Mouse (Mus musculus) stomach, embryonic 15.5 days (tissue): ENCODE measurements around the gene Ciao2b. TPM values are rescaled to one million over a fixed set of nuclear protein-coding genes. Genes with fewer than 3 reads are reported as not detected.

Source experiments
- ATAC-seq: fragments of 200-750 bp; cut with Nextera tagmentation; 2 replicates; pipeline ENCODE4 v1.8.0; 2017; ENCODE audit warnings: low read depth, moderate number of reproducible peaks, moderate TSS enrichment; ENCODE audit not compliant: insufficient read depth, low FRiP score
- H3K27ac ChIP-seq: fragments of 300-500 bp; sonication (generic); 2 replicates; pipeline ENCODE4 v1.5.1; 2015; ENCODE audit warnings: mild to moderate bottlenecking, inconsistent platforms
- H3K27me3 ChIP-seq: fragments of 300-500 bp; sonication (generic); replicated peaks from 2 replicates; pipeline ENCODE4 v1.6.1; 2015; ENCODE audit warnings: inconsistent platforms
- H3K36me3 ChIP-seq: fragments of 300-500 bp; sonication (generic); 2 replicates; pipeline ENCODE4 v1.6.1; 2015; ENCODE audit warnings: inconsistent platforms
- H3K4me1 ChIP-seq: fragments of 300-500 bp; sonication (generic); 2 replicates; pipeline ENCODE4 v1.6.1; 2015; ENCODE audit warnings: inconsistent platforms
- H3K4me2 ChIP-seq: fragments of 300-500 bp; sonication (generic); 2 replicates; pipeline ENCODE4 v1.6.1; 2015; ENCODE audit warnings: mild to moderate bottlenecking, inconsistent platforms
- H3K4me3 ChIP-seq: fragments of 300-500 bp; sonication (generic); replicated peaks from 2 replicates; pipeline ENCODE4 v1.5.1; 2015; ENCODE audit warnings: inconsistent platforms
- H3K9ac ChIP-seq: fragments of 300-500 bp; sonication (generic); 2 replicates; pipeline ENCODE4 v1.6.1; 2015; ENCODE audit warnings: inconsistent platforms
- H3K9me3 ChIP-seq: fragments of 300-500 bp; sonication (generic); 2 replicates; pipeline ENCODE4 v1.6.1; 2016; ENCODE audit warnings: inconsistent platforms
- WGBS: fragments of 180-500 bp; shearing (Covaris S2); methylation state at CpG from one replicate; pipeline ENCODE4 v1.1.7; 2015; 5-methylcytosine and 5-hydroxymethylcytosine counted together
- polyA plus RNA-seq: library from polyadenylated mRNA; unstranded; fragments of >200 nt; fragmentation: Nextera tagmentation; extraction: Ambion mirVana; gene quantifications from 2 replicates; pipeline ENCODE4 v1.2.1, GENCODE M21; 2015

The Ciao2b gene
- polyA plus RNA-seq, 1 experiment from 2014 or later = 95.5 TPM

DNA sequence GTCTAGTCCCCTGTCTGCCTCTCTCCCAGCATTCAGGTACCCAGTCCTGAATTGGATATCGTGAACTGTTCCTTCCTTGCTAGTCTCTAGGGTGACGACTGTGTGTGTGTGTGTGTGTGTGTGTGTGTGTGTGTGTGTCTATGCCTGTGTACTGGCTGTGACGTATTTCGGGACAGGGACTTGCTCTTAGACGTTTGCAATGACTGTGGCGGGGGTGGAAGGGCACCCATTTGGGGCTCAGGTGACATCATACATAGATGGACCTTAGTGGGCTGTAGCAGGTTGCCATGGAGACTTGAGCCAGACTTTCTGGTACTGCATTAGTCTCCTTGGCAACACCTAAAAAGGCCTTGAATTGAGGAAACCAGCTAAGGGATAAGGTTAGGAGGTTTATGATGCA lies 9.3 kb downstream of the Ciao2b start:
- no peak overlapping the region for H3K9ac ChIP-seq
- H3K27ac ChIP-seq = no peak overlapping the region
- H3K4me3 ChIP-seq = no peak overlapping the region
- WGBS = 64% methylated on average over 6 of the region's 6 CpGs
- no peaks in the 10 kb centered on the region for H3K9me3 ChIP-seq
- peaks cover 27% of the 10 kb centered on the region for H3K4me1 ChIP-seq
- peaks cover 4% of the 10 kb centered on the region for H3K27me3 ChIP-seq
- H3K4me2 ChIP-seq = no peak overlapping the region
- ATAC-seq = no peak
- no peaks in the 10 kb centered on the region for H3K36me3 ChIP-seq

DNA sequence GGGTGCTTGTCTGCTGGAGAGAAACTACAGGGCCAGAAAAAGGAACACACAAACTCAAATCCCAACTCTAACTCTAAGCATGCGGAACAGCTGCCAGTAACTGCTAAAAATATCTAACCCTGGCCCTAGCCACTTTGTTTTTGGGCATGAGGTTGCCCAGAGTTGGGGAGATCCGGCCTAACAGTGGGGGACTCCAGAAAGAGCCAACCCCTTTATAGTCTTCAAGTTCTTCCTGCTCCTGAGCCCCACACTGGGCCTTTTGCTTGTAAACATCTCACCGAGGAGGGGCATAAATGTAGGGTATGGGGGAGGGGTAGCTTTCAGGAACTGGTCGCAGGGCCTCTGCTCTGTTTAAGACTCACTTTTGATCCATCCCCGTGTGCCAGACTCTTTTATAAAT lies 9.8 kb downstream of the Ciao2b start:
- Histone ChIP-seq H3K9me3 (no peaks in the 10 kb centered on the region), H3K27ac (peak overlapping the region; percentile 11; the same call in 1 of the 2 replicates), H3K4me1 (peaks cover 27% of the 10 kb centered on the region), H3K27me3 (peaks cover 4% of the 10 kb centered on the region), H3K4me2 (peak overlapping the region; percentile 73; the same call in 1 of the 2 replicates), H3K9ac (no peak overlapping the region), H3K36me3 (no peaks in the 10 kb centered on the region), H3K4me3 (no peak overlapping the region)
- ATAC-seq = no peak
- 42% methylated on average over 5 of the region's 5 CpGs for WGBS

DNA sequence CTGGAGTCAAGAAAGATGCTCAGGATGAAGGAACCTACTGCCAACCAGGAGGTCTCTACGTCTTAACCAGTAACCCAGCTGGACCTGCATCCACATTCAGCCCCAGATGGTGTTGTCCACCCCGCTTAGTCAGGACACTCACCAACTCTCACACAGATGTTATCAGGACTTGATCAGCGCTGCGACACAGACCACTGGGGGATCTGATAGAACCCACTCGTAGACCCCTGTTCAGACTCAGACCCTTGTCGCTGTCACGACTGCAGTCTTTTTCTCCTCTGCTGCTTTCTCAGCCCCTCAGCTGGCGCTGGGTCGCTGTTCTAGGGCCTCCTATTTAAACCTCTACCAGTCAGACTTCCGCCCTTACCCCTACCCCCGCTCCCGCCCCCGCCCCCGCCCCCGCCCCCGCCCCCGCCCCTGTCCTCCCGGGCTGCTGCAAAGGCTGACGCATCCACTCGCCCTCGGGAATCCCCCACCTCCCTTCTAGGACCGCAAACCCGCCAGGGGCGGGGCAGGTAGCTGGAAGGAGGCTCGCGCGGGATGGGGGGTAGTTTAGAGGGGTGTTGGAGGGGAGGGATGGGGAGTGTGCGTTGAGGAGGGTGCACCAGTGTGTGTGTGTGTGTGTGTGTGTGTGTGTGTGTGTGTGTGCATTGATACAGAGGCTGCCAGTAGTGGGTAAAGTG lies 10.6 kb downstream of the Ciao2b start, which contains the start of gene Rrad:
TSS of gene Rrad (minus strand) at position 347 of the 683 bp plus-strand sequence.
- Histone ChIP-seq H3K4me2 (peak within 1 kb of the TSS; percentile 73), H3K4me3 (peak within 1 kb of the TSS; percentile 41), H3K9ac (peak within 1 kb of the TSS; percentile 16; the same call in 1 of the 2 replicates), H3K36me3 (no peaks in the 10 kb centered on the region), H3K27ac (peak within 1 kb of the TSS; percentile 11; the same call in 1 of the 2 replicates), H3K27me3 (peaks cover 4% of the 10 kb centered on the region), H3K9me3 (no peaks in the 10 kb centered on the region), H3K4me1 (peaks cover 27% of the 10 kb centered on the region)
- peak; percentile 60 for ATAC-seq
- WGBS = under 1% methylated on average over 20 of the region's 28 CpGs

DNA sequence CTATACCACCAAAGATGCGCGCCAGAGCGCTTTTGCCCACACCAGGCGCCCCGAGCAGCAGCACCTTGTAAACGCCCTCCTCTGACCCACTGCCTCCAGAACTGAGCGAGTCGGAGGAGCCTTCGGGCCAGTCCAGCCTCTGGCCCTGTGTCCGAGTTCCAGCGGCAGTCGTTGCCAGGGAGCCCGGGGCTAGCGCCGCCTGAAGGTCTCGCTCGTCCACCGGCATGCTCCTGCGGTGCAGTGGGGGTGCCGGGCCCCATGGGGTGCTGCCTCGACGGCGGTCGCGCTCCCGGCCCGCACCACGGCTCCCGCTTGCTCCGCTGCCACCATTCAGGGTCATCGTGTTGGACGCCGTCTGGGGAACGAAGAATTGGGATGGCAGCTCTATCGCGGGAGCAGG lies 11.2 kb downstream of the Ciao2b start:
- WGBS = 2% methylated on average over 36 of the region's 36 CpGs
- ATAC-seq = 0 out of 2 replicates have a peak, but pooled peaks have one; percentile 15
- no peaks in the 10 kb centered on the region for H3K36me3 ChIP-seq

DNA sequence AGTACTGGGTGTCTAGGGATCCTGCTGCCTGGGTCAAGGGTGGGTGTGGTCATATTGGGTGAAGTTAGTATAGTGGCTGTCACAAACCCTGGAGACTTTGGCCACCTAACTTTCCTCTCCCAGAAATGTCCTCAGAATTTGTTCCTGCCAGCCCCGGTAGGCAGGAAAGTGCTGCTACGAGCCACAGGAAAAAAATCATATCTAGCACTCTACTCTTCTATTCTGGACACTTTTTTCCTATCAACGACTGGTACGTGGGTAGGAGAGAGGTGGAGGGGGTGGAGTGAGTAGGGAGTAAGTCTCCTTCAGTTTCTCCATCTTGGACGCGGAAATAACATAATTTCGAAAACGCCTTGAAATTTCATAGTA lies 11.7 kb downstream of the Ciao2b start:
- Histone ChIP-seq H3K27me3 (peaks cover 4% of the 10 kb centered on the region), H3K9me3 (no peaks in the 10 kb centered on the region), H3K4me1 (peaks cover 27% of the 10 kb centered on the region), H3K9ac (no peak overlapping the region), H3K4me3 (peak overlapping the region; percentile 41), H3K36me3 (no peaks in the 10 kb centered on the region), H3K27ac (no peak overlapping the region), H3K4me2 (peak overlapping the region; percentile 73)
- no peak for ATAC-seq
- 34% methylated on average over 8 of the region's 8 CpGs for WGBS

More for the DNA sequence above, 11.2 kb downstream of the Ciao2b start:
- peaks cover 27% of the 10 kb centered on the region for H3K4me1 ChIP-seq
- peak overlapping the region; percentile 16; the same call in 1 of the 2 replicates for H3K9ac ChIP-seq
- peak overlapping the region; percentile 41 for H3K4me3 ChIP-seq
- H3K27ac ChIP-seq = no peak overlapping the region
- H3K9me3 ChIP-seq = no peaks in the 10 kb centered on the region
- peak overlapping the region; percentile 73 for H3K4me2 ChIP-seq
- H3K27me3 ChIP-seq = peaks cover 4% of the 10 kb centered on the region

DNA sequence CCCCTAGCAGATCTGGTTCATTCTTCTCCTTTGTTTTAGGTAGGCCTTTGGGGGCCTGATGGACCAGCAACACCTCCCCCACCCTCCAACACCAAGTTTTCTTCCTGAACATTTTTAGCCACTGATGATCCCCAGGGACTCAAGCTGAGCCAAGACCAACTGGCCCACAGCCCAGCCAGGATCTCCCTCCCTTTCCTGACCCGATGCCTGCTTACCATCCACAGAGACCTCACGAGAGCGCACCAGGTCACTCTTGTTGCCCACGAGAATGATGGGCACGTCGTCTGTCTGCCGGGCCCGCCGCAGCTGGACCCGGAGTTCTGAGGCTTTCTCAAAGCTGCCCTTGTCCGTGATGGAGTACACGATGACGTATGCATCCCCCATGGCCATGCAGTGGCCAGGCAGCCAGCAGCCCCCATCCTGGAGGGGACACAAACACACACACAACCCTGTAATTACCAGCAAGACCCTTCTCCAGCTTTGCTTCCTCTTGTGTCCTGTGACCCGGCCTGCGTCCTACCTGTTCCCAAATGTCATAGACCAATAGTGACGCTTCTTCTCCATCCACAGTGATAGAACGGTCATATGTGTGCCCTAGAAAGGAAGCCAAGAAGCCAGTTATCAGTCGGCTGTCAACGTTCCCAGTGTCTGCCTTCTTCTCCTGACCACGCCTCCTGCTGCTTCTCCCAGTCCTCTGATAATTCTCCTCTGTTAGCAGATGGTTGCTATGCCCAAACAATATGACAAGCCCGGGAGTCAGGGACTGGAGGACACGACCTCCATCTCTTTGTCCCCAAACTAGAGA lies 12.3 kb downstream of the Ciao2b start:
- Histone ChIP-seq H3K27me3 (peaks cover 4% of the 10 kb centered on the region), H3K9ac (no peak overlapping the region), H3K36me3 (no peaks in the 10 kb centered on the region), H3K4me2 (peak overlapping the region; percentile 73; the same call in 1 of the 2 replicates), H3K4me1 (peaks cover 27% of the 10 kb centered on the region), H3K9me3 (no peaks in the 10 kb centered on the region), H3K4me3 (no peak overlapping the region), H3K27ac (no peak overlapping the region)
- WGBS = 67% methylated on average over 22 of the region's 22 CpGs
- no peak for ATAC-seq

DNA sequence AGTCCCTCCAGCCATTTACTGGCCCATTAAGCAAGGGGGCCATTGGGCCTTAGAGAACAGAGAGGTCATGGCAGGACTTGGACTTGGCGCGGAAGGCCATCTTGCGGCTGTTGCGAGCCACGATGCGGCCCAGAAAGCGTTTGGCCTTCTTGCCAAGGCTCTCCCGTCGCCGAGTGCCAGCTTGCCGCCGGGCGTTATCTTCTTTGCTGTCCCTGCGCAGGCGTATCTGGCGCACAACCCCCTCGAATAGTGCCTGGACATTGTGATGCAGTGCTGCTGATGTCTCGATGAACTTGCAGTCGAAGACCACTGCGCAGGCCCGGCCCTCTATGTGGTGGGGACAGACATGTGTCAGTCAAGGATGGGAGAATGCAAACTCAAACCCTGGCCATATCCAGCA lies 13.4 kb downstream of the Ciao2b start:
- WGBS = 93% methylated on average over 21 of the region's 21 CpGs
- Histone ChIP-seq H3K27ac (no peak overlapping the region), H3K4me1 (peaks cover 27% of the 10 kb centered on the region), H3K27me3 (peaks cover 4% of the 10 kb centered on the region), H3K9me3 (no peaks in the 10 kb centered on the region), H3K36me3 (no peaks in the 10 kb centered on the region), H3K4me3 (no peak overlapping the region), H3K9ac (no peak overlapping the region), H3K4me2 (no peak overlapping the region)
- no peak for ATAC-seq

DNA sequence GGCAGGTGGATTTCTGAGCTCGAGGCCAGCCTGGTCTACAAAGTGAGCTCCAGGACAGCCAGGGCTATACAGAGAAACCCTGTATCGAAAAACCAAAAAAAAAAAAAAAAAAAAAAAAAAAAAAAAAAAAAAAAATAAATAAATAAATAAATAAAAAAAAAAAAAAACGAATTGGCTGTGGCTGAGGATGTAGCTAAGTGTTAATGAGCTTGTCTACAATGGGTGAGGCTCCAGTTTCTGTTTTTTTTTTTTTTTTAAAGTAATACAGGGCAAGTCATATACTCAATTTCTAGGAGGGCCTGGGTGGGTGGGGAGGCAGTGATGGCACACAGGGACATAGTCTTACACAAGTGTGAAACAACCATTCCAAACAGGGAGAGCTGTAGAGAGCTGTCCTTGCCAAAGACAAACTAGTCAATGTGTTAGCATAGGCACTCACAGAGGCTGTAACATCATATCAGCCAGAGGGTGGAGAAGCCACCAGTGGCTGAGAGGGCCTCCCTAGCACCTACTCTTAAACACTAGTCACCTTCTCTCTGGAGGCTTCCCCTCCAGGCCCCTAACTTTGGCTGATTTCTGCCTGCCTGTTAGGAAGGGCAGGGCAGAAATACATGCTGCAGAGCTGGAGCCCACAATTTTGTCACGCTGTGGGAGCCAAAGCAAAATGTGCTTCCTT lies 14.6 kb downstream of the Ciao2b start:
- Histone ChIP-seq H3K36me3 (no peaks in the 10 kb centered on the region), H3K9ac (no peak overlapping the region), H3K27me3 (peaks cover 4% of the 10 kb centered on the region), H3K4me1 (peaks cover 25% of the 10 kb centered on the region), H3K4me3 (no peak overlapping the region), H3K27ac (no peak overlapping the region), H3K9me3 (no peaks in the 10 kb centered on the region), H3K4me2 (no peak overlapping the region)
- no peak for ATAC-seq
- WGBS = 74% methylated on average over 4 of the region's 4 CpGs

DNA sequence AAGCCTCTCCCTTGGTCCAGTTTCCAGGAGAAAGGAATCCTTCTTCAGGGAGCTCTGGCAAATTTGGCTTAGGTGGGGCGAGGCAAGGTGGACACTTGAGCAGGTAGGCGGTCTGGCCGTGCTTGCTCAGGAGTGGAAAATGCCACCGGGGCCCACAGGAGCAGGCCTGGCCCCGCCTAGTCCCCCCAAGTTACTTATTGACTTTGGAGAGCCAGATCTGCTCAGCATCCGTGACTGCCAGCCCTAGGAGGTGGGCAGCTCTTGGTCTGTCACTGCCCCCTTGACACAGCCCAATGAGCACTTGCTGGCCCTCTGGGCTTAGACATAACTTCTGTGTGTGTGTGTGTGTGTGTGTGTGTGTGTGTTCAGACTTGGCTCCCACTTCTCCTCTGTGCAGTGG lies 17.6 kb downstream of the Ciao2b start, which contains the start of gene Cdh16:
TSS of gene Cdh16 (minus strand) at position 236 of the 400 bp plus-strand sequence.
- Histone ChIP-seq H3K4me3 (no peak within 1 kb of the TSS), H3K27ac (no peak within 1 kb of the TSS)
- WGBS = 54% methylated on average over 6 of the region's 6 CpGs

DNA sequence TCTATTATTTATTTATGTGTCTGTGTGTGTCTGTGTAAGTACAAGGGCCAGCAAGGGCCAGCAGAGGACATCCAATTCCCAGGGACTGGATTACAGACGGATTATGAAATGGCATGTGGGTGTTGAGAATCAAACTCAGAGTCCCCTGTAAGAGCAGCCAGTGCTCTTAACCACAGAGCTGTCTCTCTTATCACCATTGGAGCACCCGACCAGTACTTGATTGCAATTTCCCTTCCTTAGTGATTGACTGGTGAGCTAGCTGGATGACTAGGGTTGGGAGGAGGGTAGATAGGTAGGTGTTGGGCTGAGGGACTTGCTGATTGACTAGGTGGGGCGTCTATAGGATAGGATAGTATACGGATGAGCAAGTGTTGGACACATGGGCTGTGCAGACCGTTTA lies 21.0 kb downstream of the Ciao2b start:
- no peak for ATAC-seq
- Histone ChIP-seq H3K36me3 (no peaks in the 10 kb centered on the region), H3K4me3 (no peak overlapping the region), H3K27me3 (no peaks in the 10 kb centered on the region), H3K9ac (no peak overlapping the region), H3K27ac (no peak overlapping the region), H3K4me2 (no peak overlapping the region), H3K4me1 (no peaks in the 10 kb centered on the region), H3K9me3 (no peaks in the 10 kb centered on the region)
- 69% methylated on average over 5 of the region's 5 CpGs for WGBS

More for the DNA sequence above, 17.6 kb downstream of the Ciao2b start, which contains the start of gene Cdh16:
- Histone ChIP-seq H3K9me3 (no peaks in the 10 kb centered on the region), H3K4me2 (no peak within 1 kb of the TSS), H3K36me3 (no peaks in the 10 kb centered on the region), H3K9ac (no peak within 1 kb of the TSS), H3K4me1 (0 out of 2 replicates have a peak, but pooled peaks cover 2% of the 10 kb centered on the region), H3K27me3 (no peaks in the 10 kb centered on the region)
- peak; percentile 77 for ATAC-seq

DNA sequence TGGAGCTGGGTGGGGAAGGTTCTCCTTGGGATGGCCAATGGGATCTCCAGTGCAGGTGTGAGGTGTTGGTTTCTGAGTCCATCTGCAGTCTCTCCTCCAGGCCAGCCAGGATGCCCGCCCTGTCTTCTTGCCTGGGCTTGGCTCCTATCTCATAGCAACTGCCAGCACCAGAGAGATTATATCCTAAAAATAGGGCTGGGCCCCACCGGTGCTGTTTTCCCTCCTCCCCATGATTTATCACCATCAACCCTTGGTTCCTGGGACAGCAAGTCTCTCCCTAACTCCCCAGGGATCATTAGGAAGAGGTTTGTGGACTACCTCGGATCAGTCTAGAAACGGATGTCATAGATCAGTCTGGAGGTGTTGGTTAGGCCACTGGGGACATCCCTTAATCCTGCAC lies 28.6 kb downstream of the Ciao2b start:
- Histone ChIP-seq H3K9ac (no peak overlapping the region), H3K4me1 (peaks cover 13% of the 10 kb centered on the region; the same call in 1 of the 2 replicates), H3K9me3 (no peaks in the 10 kb centered on the region), H3K27ac (no peak overlapping the region), H3K4me2 (no peak overlapping the region), H3K27me3 (no peaks in the 10 kb centered on the region), H3K36me3 (no peaks in the 10 kb centered on the region), H3K4me3 (no peak overlapping the region)
- WGBS = 70% methylated on average over 4 of the region's 4 CpGs
- no peak for ATAC-seq
